25 mouse cellular contexts compared by ENCODE assay signal in genomic region chr13:6178362-6179070, GRCm38 (mm10).
DNase-seq lines count a peak whose midpoint lies in the region; ATAC-seq and TF ChIP-seq lines count a peak whose summit lies in the region.
"Had no signal": no experiment of that assay in that cellular context is flagged by ENCODE, and none has a peak within 500 bp of the region (broad histone marks: within the 10 kb centered on the region; RNA-seq: fewer than 3 reads in every experiment).

No protein-coding gene starts in this region.

- no peak overlapping the region for H3K9ac ChIP-seq in forebrain, embryonic 13.5 days
- no peak overlapping the region for H3K9ac ChIP-seq in forebrain, embryonic 12.5 days
- no peak overlapping the region for H3K9ac ChIP-seq in hindbrain, embryonic 14.5 days
- H3K9ac ChIP-seq in midbrain, embryonic 13.5 days (replicated peaks) = no peak overlapping the region
- H3K9ac ChIP-seq in hindbrain, embryonic 16.5 days (ENCODE audit: low read depth, low read length) = no peak overlapping the region
- H3K9ac ChIP-seq: midbrain, embryonic 15.5 days had no signal

- WGBS in forebrain, embryonic 13.5 days = 63% methylated on average over 9 of the region's 9 CpGs
- WGBS in forebrain, embryonic 12.5 days = 74% methylated on average over 9 of the region's 9 CpGs
- whole genome bisulfite sequencing in hindbrain, embryonic 14.5 days = 73% methylated on average over 9 of the region's 9 CpGs
- 74% methylated on average over 9 of the region's 9 CpGs for WGBS in midbrain, embryonic 13.5 days
- WGBS in hindbrain, embryonic 16.5 days = 61% methylated on average over 9 of the region's 9 CpGs

- no peaks in the 10 kb centered on the region for H3K27me3 ChIP-seq in forebrain, embryonic 13.5 days
- H3K27me3 ChIP-seq in forebrain, embryonic 12.5 days = no peaks in the 10 kb centered on the region
- H3K27me3 ChIP-seq in hindbrain, embryonic 14.5 days (ENCODE audit: control insufficient read depth, insufficient read depth, low read length) = no peaks in the 10 kb centered on the region
- H3K27me3 ChIP-seq in midbrain, embryonic 13.5 days = no peaks in the 10 kb centered on the region
- no peaks in the 10 kb centered on the region for H3K27me3 ChIP-seq in hindbrain, embryonic 16.5 days (replicated peaks; ENCODE audit: control insufficient read depth, insufficient read depth, low read length)
- H3K27me3 ChIP-seq: megakaryocyte, embryonic 14.5 days; midbrain, embryonic 15.5 days had no signal

- peak; percentile 59; the same call in 1 of the 2 replicates for ATAC-seq in forebrain, embryonic 13.5 days
- ATAC-seq in forebrain, embryonic 12.5 days (ENCODE audit: low FRiP score) = no peak
- no peak for ATAC-seq in hindbrain, embryonic 14.5 days (ENCODE audit: low FRiP score)
- no peak for ATAC-seq in midbrain, embryonic 13.5 days
- ATAC-seq in hindbrain, embryonic 16.5 days = no peak
- ATAC-seq: activated CD4-positive, CD25-positive, alpha-beta regulatory T cell, adult 4 months; inflammation-experienced regulatory T-cells, adult 6 months; midbrain, embryonic 15.5 days had no signal

- H3K4me3 ChIP-seq in forebrain, embryonic 13.5 days = no peak overlapping the region
- H3K4me3 ChIP-seq in forebrain, embryonic 12.5 days (replicated peaks) = no peak overlapping the region
- no peak overlapping the region for H3K4me3 ChIP-seq in hindbrain, embryonic 14.5 days (replicated peaks; ENCODE audit: low read length)
- no peak overlapping the region for H3K4me3 ChIP-seq in midbrain, embryonic 13.5 days (replicated peaks)
- H3K4me3 ChIP-seq in hindbrain, embryonic 16.5 days (ENCODE audit: low read length) = no peak overlapping the region
- H3K4me3 ChIP-seq: gastrocnemius, adult 2 months; heart, embryonic 10.5 days; limb, embryonic 10.5 days; megakaryocyte, embryonic 14.5 days; midbrain, embryonic 15.5 days; myocyte had no signal

- no peak for TF ChIP-seq CTCF in brain, embryonic 14.5 days (IDR thresholded peaks at IDR 0.05; ENCODE audit: borderline replicate concordance, extremely low read depth, insufficient read depth, insufficient read length)

- DNase-seq in brain, embryonic 14.5 days (ENCODE audit: low read depth) = peak; percentile 61
- peak; percentile 53 to 61 for DNase-seq in left cerebral cortex, adult 9 months (ENCODE audit: low spot score in 2 of 2)
- DNase-seq in right cerebral cortex, postnatal 14 days = peak; percentile 26
- DNase-seq in hindbrain, embryonic 14.5 days (ENCODE audit: low spot score) = no peak
- DNase-seq: adrenal gland, postnatal 36 days; cerebellum, adult 9-11 months; embryo, embryonic 11 days; gastrocnemius, adult 2 months; kidney, adult 9 months; kidney, postnatal 36 days; lung, adult 18-20 months; lung, postnatal 14 days; thymus, postnatal 4 days had no signal

- H3K27ac ChIP-seq in forebrain, embryonic 13.5 days = no peak overlapping the region
- no peak overlapping the region for H3K27ac ChIP-seq in forebrain, embryonic 12.5 days
- no peak overlapping the region for H3K27ac ChIP-seq in hindbrain, embryonic 14.5 days
- no peak overlapping the region for H3K27ac ChIP-seq in midbrain, embryonic 13.5 days
- no peak overlapping the region for H3K27ac ChIP-seq in hindbrain, embryonic 16.5 days (ENCODE audit: low read depth, low read length)
- H3K27ac ChIP-seq: gastrocnemius, adult 2 months; heart, embryonic 10.5 days; limb, embryonic 10.5 days; midbrain, embryonic 15.5 days had no signal

- H3K36me3 ChIP-seq in forebrain, embryonic 13.5 days (ENCODE audit: poor library complexity, severe bottlenecking) = no peaks in the 10 kb centered on the region
- no peaks in the 10 kb centered on the region for H3K36me3 ChIP-seq in forebrain, embryonic 12.5 days (replicated peaks)
- H3K36me3 ChIP-seq in hindbrain, embryonic 14.5 days (replicated peaks; ENCODE audit: control insufficient read depth, insufficient read depth) = no peaks in the 10 kb centered on the region
- H3K36me3 ChIP-seq in midbrain, embryonic 13.5 days = no peaks in the 10 kb centered on the region
- no peaks in the 10 kb centered on the region for H3K36me3 ChIP-seq in hindbrain, embryonic 16.5 days (ENCODE audit: control insufficient read depth, insufficient read depth, low read length)
- H3K36me3 ChIP-seq: G1E; heart, embryonic 10.5 days; limb, embryonic 10.5 days; midbrain, embryonic 15.5 days had no signal

- no peaks in the 10 kb centered on the region; the same call in 1 of the 2 replicates for H3K4me1 ChIP-seq in forebrain, embryonic 13.5 days
- no peaks in the 10 kb centered on the region; the same call in 1 of the 2 replicates for H3K4me1 ChIP-seq in forebrain, embryonic 12.5 days
- 0 out of 2 replicates have a peak, but pooled peaks cover 4% of the 10 kb centered on the region for H3K4me1 ChIP-seq in hindbrain, embryonic 14.5 days (replicated peaks; ENCODE audit: control insufficient read depth, insufficient read depth, low read length)
- H3K4me1 ChIP-seq in midbrain, embryonic 13.5 days (replicated peaks) = no peaks in the 10 kb centered on the region
- H3K4me1 ChIP-seq in hindbrain, embryonic 16.5 days (ENCODE audit: control insufficient read depth, insufficient read depth, low read depth, low read length) = no peaks in the 10 kb centered on the region
- H3K4me1 ChIP-seq: heart, embryonic 10.5 days; limb, embryonic 10.5 days; megakaryocyte, embryonic 14.5 days; midbrain, embryonic 15.5 days had no signal

- no peak overlapping the region for H3K4me2 ChIP-seq in forebrain, embryonic 13.5 days
- H3K4me2 ChIP-seq in forebrain, embryonic 12.5 days = no peak overlapping the region
- H3K4me2 ChIP-seq in hindbrain, embryonic 14.5 days (replicated peaks) = no peak overlapping the region
- H3K4me2 ChIP-seq in midbrain, embryonic 13.5 days (replicated peaks) = no peak overlapping the region
- no peak overlapping the region for H3K4me2 ChIP-seq in hindbrain, embryonic 16.5 days (ENCODE audit: low read length)
- H3K4me2 ChIP-seq: midbrain, embryonic 15.5 days had no signal

- H3K9me3 ChIP-seq in forebrain, embryonic 13.5 days (replicated peaks) = no peaks in the 10 kb centered on the region
- no peaks in the 10 kb centered on the region for H3K9me3 ChIP-seq in forebrain, embryonic 12.5 days
- no peaks in the 10 kb centered on the region for H3K9me3 ChIP-seq in hindbrain, embryonic 14.5 days (ENCODE audit: control insufficient read depth, low read length)
- H3K9me3 ChIP-seq in midbrain, embryonic 13.5 days = no peaks in the 10 kb centered on the region
- no peaks in the 10 kb centered on the region for H3K9me3 ChIP-seq in hindbrain, embryonic 16.5 days (ENCODE audit: control insufficient read depth, low read length)
- H3K9me3 ChIP-seq: G1E; heart, embryonic 10.5 days; limb, embryonic 10.5 days; megakaryocyte, embryonic 14.5 days; midbrain, embryonic 15.5 days had no signal

- TF ChIP-seq POLR2A in brain, embryonic 14.5 days (IDR thresholded peaks at IDR 0.05; ENCODE audit: borderline replicate concordance, extremely low read depth, insufficient read depth, insufficient read length, poor library complexity, severe bottlenecking) = no peak
